10 mouse cellular contexts compared by ENCODE assay signal in genomic region chr6:145306331-145307124, GRCm38 (mm10). TPM values are rescaled to one million over a fixed set of nuclear protein-coding genes. Genes with fewer than 3 reads are reported as not detected.
DNase-seq lines count a peak whose midpoint lies in the region; ATAC-seq and TF ChIP-seq lines count a peak whose summit lies in the region.
"Had no signal": no experiment of that assay in that cellular context is flagged by ENCODE, and none has a peak within 500 bp of the region (broad histone marks: within the 10 kb centered on the region; RNA-seq: fewer than 3 reads in every experiment).

No protein-coding gene starts in this region.

- DNase-seq in heart, adult 11 months: peak; percentile 96
- DNase-seq in heart, embryonic 10.5 days (ENCODE audit: low spot score): no peak
- peak; percentile 53 to 82 for DNase-seq in layer of hippocampus, adult 2 months (ENCODE audit: low spot score in 2 of 2)
- peak; percentile 61 for DNase-seq in lung, postnatal 36 days
- peak; percentile 96 for DNase-seq in splenic B cell, adult 2 months (ENCODE audit: low read depth, low spot score)
- DNase-seq in adrenal gland, adult 2 months: no peak
- DNase-seq in adrenal gland, postnatal 25 days: no peak

- peaks cover 63% of the 10 kb centered on the region for H3K27me3 ChIP-seq in heart, embryonic 10.5 days (ENCODE audit: insufficient read depth, poor library complexity, severe bottlenecking)
- H3K27me3 ChIP-seq in splenic B cell, adult 2 months (ENCODE audit: control insufficient read depth, insufficient read depth, low read length, poor library complexity, severe bottlenecking): no peaks in the 10 kb centered on the region

- H3K4me3 ChIP-seq in heart, embryonic 10.5 days: no peak overlapping the region
- no peak overlapping the region for H3K4me3 ChIP-seq in layer of hippocampus, adult 2 months
- H3K4me3 ChIP-seq: heart, embryonic 15.5 days had no signal

- 81% methylated on average over 18 of the region's 18 CpGs for WGBS in heart, embryonic 10.5 days

- H3K9me3 ChIP-seq in heart, embryonic 10.5 days: peaks cover 6% of the 10 kb centered on the region; the same call in 1 of the 2 replicates
- H3K9me3 ChIP-seq: heart, embryonic 15.5 days had no signal

- H3K4me1 ChIP-seq in heart, embryonic 10.5 days: peaks cover 18% of the 10 kb centered on the region

- H3K27ac ChIP-seq in heart, embryonic 10.5 days: no peak overlapping the region
- peak overlapping the region; percentile 77; the same call in 1 of the 2 replicates for H3K27ac ChIP-seq in layer of hippocampus, adult 2 months
- H3K27ac ChIP-seq: heart, embryonic 15.5 days had no signal

- ATAC-seq in activated CD4-positive, CD25-positive, alpha-beta regulatory T cell, adult 4 months: peak; percentile 61

- H3K36me3 ChIP-seq in heart, embryonic 10.5 days: no peaks in the 10 kb centered on the region
- no peaks in the 10 kb centered on the region for H3K36me3 ChIP-seq in splenic B cell, adult 2 months (ENCODE audit: control insufficient read depth, insufficient read depth, low read length, poor library complexity, severe bottlenecking)
- H3K36me3 ChIP-seq: G1E; heart, embryonic 15.5 days had no signal

- no peak for TF ChIP-seq CTCF in layer of hippocampus, adult 2 months (conservative IDR thresholded peaks at IDR 0.05)

RNA-seq across cellular contexts. Expression of gene Kras, which starts 56.5 kb away (rescaled TPM):
- 45.2 and 70.6 TPM in 2 replicates for polyA plus RNA-seq in heart, embryonic 10.5 days (2016; fragmentation: Nextera tagmentation; extraction: Ambion mirVana)
- 10 to 100 TPM; 23.8 to 42.3 TPM for polyA plus RNA-seq in activated CD4-positive, CD25-positive, alpha-beta regulatory T cell, adult 4 months (2017; shearing (Covaris generic))
- total RNA-seq in layer of hippocampus, adult 2 months (2021): 10 to 100 TPM; 69.7 to 73.6 TPM
- total RNA-seq in adrenal gland, adult 2 months (2021): 10 to 100 TPM; 32.3 to 46.6 TPM
- 2.7 and 3.2 TPM in 2 replicates for polyA plus RNA-seq in adrenal gland, adult 2 months (2012; rRNA removed)
- total RNA-seq in adrenal gland, postnatal 25 days (2021): 33.8 and 53.7 TPM in 2 replicates

Comparison
In these comparisons a context has a peak if more than half of its experiments do, and no peak if none do; other contexts are left out.
1. DNase-seq: peak in heart, adult 11 months (single experiment), layer of hippocampus, adult 2 months (2 of 2), lung, postnatal 36 days (single experiment) and splenic B cell, adult 2 months (single experiment); none in heart, embryonic 10.5 days (single experiment), adrenal gland, adult 2 months (single experiment) and adrenal gland, postnatal 25 days (single experiment).